Mouse (Mus musculus) layer of hippocampus, postnatal 14 days (tissue): ENCODE measurements around the gene Scgb2b26. TPM values are rescaled to one million over a fixed set of nuclear protein-coding genes. Genes with fewer than 3 reads are reported as not detected.
"Not testable (repeated sequence)": the region's sequence is repeated elsewhere in the genome, so short reads cannot be mapped to it uniquely, and the experiment has no call there.

Experiments used
- DNase-seq, 2 experiments: peaks; one replicate each; pipeline ENCODE4 v3.0.0; 2021 to 2022; ENCODE audit warnings: low spot score in 2 of 2, mixed read lengths in 1 of 2
- long read RNA-seq, 2 experiments: library from polyadenylated mRNA; stranded (forward); transcript quantifications; one replicate each; pipeline ENCODE4 v2.0.0; 2021
- total RNA-seq, 2 experiments: library from RNA; stranded (reverse); gene quantifications; 2 replicates each; pipeline ENCODE4 v1.2.3; 2021

The Scgb2b26 gene
- total RNA-seq, result not detected
- long read RNA-seq, experiment 1, result 0 reads
- long read RNA-seq, experiment 2, result 0 reads

DNA sequence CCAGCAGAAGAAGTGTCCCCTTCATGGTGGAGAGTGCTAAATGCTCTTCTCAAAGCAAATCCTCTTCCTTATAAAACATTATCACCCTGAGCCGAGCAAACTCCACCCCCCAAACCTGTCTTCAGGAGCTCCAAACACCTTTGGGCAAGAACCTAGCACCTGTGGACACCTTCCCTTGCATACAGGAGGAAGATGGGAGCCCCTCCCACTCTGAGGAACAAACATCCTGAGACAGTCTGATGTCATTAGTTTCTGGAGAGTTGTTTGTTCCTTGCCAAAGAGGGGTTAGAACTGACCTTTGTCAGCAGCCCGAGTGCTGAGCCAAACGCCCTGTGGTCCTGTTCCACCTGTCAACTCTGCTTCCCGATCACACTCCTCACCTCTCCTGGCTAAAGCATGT is at the start of gene Scgb2b26:
Gene Scgb2b26 (minus strand): TSS at position 101 of the 400 bp plus-strand sequence.
- no peak for DNase-seq

GRCm38 (mm10) chr7:33982281-33982680 is 37.4 kb upstream of the Scgb2b26 start:
- not testable (repeated sequence) for DNase-seq

GRCm38 (mm10) chr7:33902982-33903381 is 41.9 kb downstream of the Scgb2b26 start:
- DNase-seq, result no peak

- DNase-seq, result no peak
Observed at GRCm38 (mm10) chr7:33900803-33901202, 44.0 kb downstream of the Scgb2b26 start.

- no peak for DNase-seq
Observed at GRCm38 (mm10) chr7:33900007-33900406, 44.8 kb downstream of the Scgb2b26 start.

Other genes starting within 250 kb of the Scgb2b26 start
- gene Scgb2b24, start 205.7 kb downstream of the Scgb2b26 start, total RNA-seq, result not detected
- not detected for gene Scgb1b24, start 201.2 kb downstream of the Scgb2b26 start, total RNA-seq
- gene Scgb2b27, start 68.9 kb upstream of the Scgb2b26 start, total RNA-seq, result not detected
- gene Scgb1b27, start 76.4 kb upstream of the Scgb2b26 start, total RNA-seq, result not detected
- gene Scgb1b30, start 150.4 kb upstream of the Scgb2b26 start, total RNA-seq, result not detected
- gene Wtip, start 188.2 kb upstream of the Scgb2b26 start, total RNA-seq, result 10 to 100 TPM; 13.1 to 14.1 TPM
- gene Uba2, start 224.6 kb upstream of the Scgb2b26 start, total RNA-seq, result 10 to 100 TPM; 82.5 to 82.9 TPM